Mouse (Mus musculus): ENCODE data around the gene Prepl.

DNA sequence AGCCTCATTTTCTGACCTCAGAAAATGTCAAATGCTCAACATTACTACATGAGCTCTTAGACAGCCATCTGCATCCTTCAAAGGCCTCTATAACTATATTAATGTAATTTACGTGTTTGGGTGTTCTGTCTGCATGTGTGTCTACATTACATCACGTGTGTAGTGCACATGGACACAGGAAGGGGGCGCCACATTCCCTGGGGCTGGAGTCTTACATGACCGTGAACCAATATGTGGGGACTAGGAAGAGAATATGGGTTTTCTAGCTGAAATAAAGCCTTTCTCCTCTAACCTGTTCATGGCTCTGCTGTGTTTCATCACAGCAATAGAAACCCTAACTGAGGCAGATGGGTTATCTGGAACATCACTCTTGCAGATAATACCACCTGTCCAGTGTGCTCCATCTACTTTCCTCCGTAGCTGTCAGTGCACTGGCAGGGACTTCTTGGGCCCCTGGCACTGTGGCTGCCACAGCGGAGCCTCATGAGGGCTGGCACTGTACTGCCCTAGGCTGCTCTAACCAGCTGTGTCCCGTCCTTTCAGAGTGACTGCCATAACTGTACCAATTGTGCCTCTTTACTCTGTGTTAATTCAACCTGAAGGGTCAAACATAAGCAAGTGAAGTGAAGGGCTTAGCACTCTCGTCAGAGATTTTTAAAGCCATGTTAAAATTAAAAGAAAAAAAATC lies 18.8 kb downstream of the Prepl start:
- TF ChIP-seq POLR2A (IDR thresholded peaks at IDR 0.05; ENCODE audit: borderline replicate concordance, extremely low read depth, low read depth, low read length) (no peak), CTCF (IDR thresholded peaks at IDR 0.05; ENCODE audit: insufficient read depth, low read length) (no peak)
